Mouse (Mus musculus): Measurements from ENCODE around the gene Jdp2.

DNA sequence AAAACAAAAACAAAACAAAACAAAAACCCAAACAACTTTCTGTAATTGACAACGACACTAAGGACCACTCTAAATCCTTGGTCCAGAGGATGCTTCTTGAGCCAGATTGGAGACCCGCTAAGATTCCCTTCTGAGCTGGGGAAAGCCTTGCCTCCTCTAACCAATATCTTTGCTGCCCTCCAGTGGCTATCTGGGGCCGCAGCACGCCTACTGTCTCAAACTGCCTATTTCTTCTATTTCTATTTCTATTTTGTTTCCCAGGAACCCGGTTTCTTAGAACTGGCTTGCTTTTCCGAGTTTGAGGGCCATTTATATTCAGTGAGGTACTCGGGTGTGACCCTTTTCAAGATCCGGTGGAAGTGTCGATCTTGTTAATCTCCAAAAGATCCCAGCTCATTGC lies 64.1 kb downstream of the Jdp2 start:
- TF ChIP-seq GATA1 (IDR thresholded peaks at IDR 0.05; ENCODE audit: borderline replicate concordance, low read length) (no peak), FLI1 (IDR thresholded peaks at IDR 0.05; ENCODE audit: low read length) (no peak)
